ENCODE assay signal across 9 mouse cellular contexts in genomic region chr2:26481724-26482495, GRCm38 (mm10). TPM values are rescaled to one million over a fixed set of nuclear protein-coding genes. Genes with fewer than 3 reads are reported as not detected.
A peak's percentile ranks its signal among the peaks of the same experiment; 100 is the strongest.
DNase-seq lines count a peak whose midpoint lies in the region; ATAC-seq lines count a peak whose summit lies in the region.
"Had no signal": no experiment of that assay in that cellular context is flagged by ENCODE, and none has a peak within 500 bp of the region (broad histone marks: within the 10 kb centered on the region; RNA-seq: fewer than 3 reads in every experiment).

No protein-coding gene starts in this region.

- no peaks in the 10 kb centered on the region for H3K9me3 ChIP-seq in neural tube, embryonic 12.5 days
- H3K9me3 ChIP-seq in kidney, embryonic 14.5 days (ENCODE audit: control insufficient read depth, low read length), result no peaks in the 10 kb centered on the region
- no peaks in the 10 kb centered on the region for H3K9me3 ChIP-seq in liver, embryonic 16.5 days (replicated peaks; ENCODE audit: control insufficient read depth, low read length)

- intact Hi-C loops in left cerebral cortex, postnatal 36 days (cut with DNase I), result no loop called here

- DNase-seq in neural tube, embryonic 10.5 days (ENCODE audit: extremely low spot score, low spot score), result no peak
- DNase-seq in yolk sac, embryonic 10.5 days (ENCODE audit: low spot score), result peak; percentile 89
- DNase-seq in testis, postnatal 14 days (ENCODE audit: low spot score), result no peak
- DNase-seq in embryo, embryonic 11 days, result no peak
- DNase-seq in left cerebral cortex, postnatal 36 days (ENCODE audit: low spot score in 2 of 2), result no peak

- H3K27me3 ChIP-seq in neural tube, embryonic 12.5 days (replicated peaks), result no peaks in the 10 kb centered on the region
- no peaks in the 10 kb centered on the region for H3K27me3 ChIP-seq in kidney, embryonic 14.5 days (ENCODE audit: control insufficient read depth, insufficient read depth, low read length)
- no peaks in the 10 kb centered on the region for H3K27me3 ChIP-seq in liver, embryonic 16.5 days (ENCODE audit: control insufficient read depth, insufficient read depth, low read depth, low read length)

- H3K9ac ChIP-seq in neural tube, embryonic 12.5 days, result no peak overlapping the region
- H3K9ac ChIP-seq in kidney, embryonic 14.5 days (ENCODE audit: low read depth, low read length), result no peak overlapping the region
- H3K9ac ChIP-seq in liver, embryonic 16.5 days (ENCODE audit: low read depth, low read length), result no peak overlapping the region

- no peak overlapping the region for H3K4me3 ChIP-seq in neural tube, embryonic 12.5 days
- no peak overlapping the region for H3K4me3 ChIP-seq in kidney, embryonic 14.5 days (ENCODE audit: low read length)
- H3K4me3 ChIP-seq in liver, embryonic 16.5 days (ENCODE audit: low read depth, low read length), result no peak overlapping the region

- H3K4me1 ChIP-seq in neural tube, embryonic 12.5 days, result peaks cover 89% of the 10 kb centered on the region
- H3K4me1 ChIP-seq in kidney, embryonic 14.5 days (ENCODE audit: control insufficient read depth, insufficient read depth, low read length), result peaks cover 56% of the 10 kb centered on the region
- peaks cover 37% of the 10 kb centered on the region for H3K4me1 ChIP-seq in liver, embryonic 16.5 days (ENCODE audit: control insufficient read depth, low read depth, low read length)

- WGBS in neural tube, embryonic 12.5 days, result 67% methylated on average over 10 of the region's 10 CpGs
- 66% methylated on average over 10 of the region's 10 CpGs for whole genome bisulfite sequencing in kidney, embryonic 14.5 days
- WGBS in liver, embryonic 16.5 days (ENCODE audit: insufficient replicate concordance), result 56% methylated on average over 10 of the region's 10 CpGs

- H3K36me3 ChIP-seq in neural tube, embryonic 12.5 days, result peaks cover 82% of the 10 kb centered on the region
- peaks cover 72% of the 10 kb centered on the region for H3K36me3 ChIP-seq in kidney, embryonic 14.5 days (ENCODE audit: control insufficient read depth, insufficient read depth, low read length)
- H3K36me3 ChIP-seq in liver, embryonic 16.5 days (ENCODE audit: control insufficient read depth, insufficient read depth), result peaks cover 5% of the 10 kb centered on the region

- 0 out of 2 replicates have a peak overlapping the region, but pooled peaks have one; percentile 3 for H3K4me2 ChIP-seq in neural tube, embryonic 12.5 days (replicated peaks)
- no peak overlapping the region for H3K4me2 ChIP-seq in kidney, embryonic 14.5 days (replicated peaks; ENCODE audit: low read depth, low read length)
- H3K4me2 ChIP-seq in liver, embryonic 16.5 days (ENCODE audit: low read depth, low read length), result no peak overlapping the region

- no peak overlapping the region; the same call in 1 of the 2 replicates for H3K27ac ChIP-seq in neural tube, embryonic 12.5 days
- peak overlapping the region; percentile 87 for H3K27ac ChIP-seq in kidney, embryonic 14.5 days (ENCODE audit: low read depth, low read length)
- H3K27ac ChIP-seq in liver, embryonic 16.5 days (ENCODE audit: low read length), result peak overlapping the region; percentile 76

- no peak for ATAC-seq in neural tube, embryonic 12.5 days (ENCODE audit: low FRiP score, low read depth)
- ATAC-seq in kidney, embryonic 14.5 days (ENCODE audit: low FRiP score, low TSS enrichment), result peak; percentile 53
- ATAC-seq in liver, embryonic 16.5 days (ENCODE audit: low read depth), result peak; percentile 74

RNA-seq across cellular contexts. Expression of gene Notch1, which starts 34.6 kb away (rescaled TPM):
- 44.7 and 48.2 TPM in 2 replicates for polyA plus RNA-seq in neural tube, embryonic 12.5 days (2016; fragmentation: Nextera tagmentation; extraction: Ambion mirVana)
- 33.4 and 45.1 TPM in 2 replicates for polyA plus RNA-seq in kidney, embryonic 14.5 days (2014; fragmentation: Nextera tagmentation; extraction: Ambion mirVana)
- 2.8 and 3.1 TPM in 2 replicates for polyA plus RNA-seq in liver, embryonic 16.5 days (2015; fragmentation: Nextera tagmentation; extraction: Ambion mirVana)
- 10 to 100 TPM; 24.5 to 28.5 TPM for total RNA-seq in left cerebral cortex, postnatal 36 days (2021)
- total RNA-seq: MEL had no signal

RNA-seq across cellular contexts. Expression of gene Sec16a, which starts 36.9 kb away (rescaled TPM):
- polyA plus RNA-seq in neural tube, embryonic 12.5 days (2016; fragmentation: Nextera tagmentation; extraction: Ambion mirVana), result 26.0 and 26.3 TPM in 2 replicates
- polyA plus RNA-seq in kidney, embryonic 14.5 days (2014; fragmentation: Nextera tagmentation; extraction: Ambion mirVana), result 18.9 and 43.9 TPM in 2 replicates
- polyA plus RNA-seq in liver, embryonic 16.5 days (2015; fragmentation: Nextera tagmentation; extraction: Ambion mirVana), result 9.3 and 12.4 TPM in 2 replicates
- total RNA-seq in left cerebral cortex, postnatal 36 days (2021), result 10 to 100 TPM; 39.0 to 52.3 TPM
